Mouse (Mus musculus) hindbrain, embryonic 10.5 days (tissue): ENCODE results near the gene S1pr2. TPM values are rescaled to one million over a fixed set of nuclear protein-coding genes. Genes with fewer than 3 reads are reported as not detected.
"Not testable (repeated sequence)": the region's sequence is repeated elsewhere in the genome, so short reads cannot be mapped to it uniquely, and the experiment has no call there.

Experiments
- DNase-seq: peaks from one replicate; pipeline ENCODE4 v3.0.0-alpha.2; 2017; ENCODE audit warnings: low spot score
- H3K27ac ChIP-seq: fragments of 300-500 bp; sonication (generic); 2 replicates; pipeline ENCODE4 v1.5.1; 2016; ENCODE audit warnings: mild to moderate bottlenecking, moderate library complexity
- H3K27me3 ChIP-seq: fragments of 300-500 bp; sonication (generic); 2 replicates; pipeline ENCODE4 v1.6.1; 2016; ENCODE audit warnings: mild to moderate bottlenecking; ENCODE audit not compliant: poor library complexity, insufficient read depth, severe bottlenecking
- H3K36me3 ChIP-seq: fragments of 300-500 bp; sonication (generic); 2 replicates; pipeline ENCODE4 v1.6.1; 2016; ENCODE audit warnings: mild to moderate bottlenecking, moderate library complexity
- H3K4me1 ChIP-seq: fragments of 300-500 bp; sonication (generic); replicated peaks from 2 replicates; pipeline ENCODE4 v1.6.1; 2016; ENCODE audit warnings: mild to moderate bottlenecking
- H3K4me3 ChIP-seq: fragments of 300-500 bp; sonication (generic); 2 replicates; pipeline ENCODE4 v1.5.1; 2016; ENCODE audit warnings: mild to moderate bottlenecking, moderate library complexity
- H3K9me3 ChIP-seq: fragments of 300-500 bp; sonication (generic); 2 replicates; pipeline ENCODE4 v1.6.1; 2016; ENCODE audit warnings: mild to moderate bottlenecking, moderate library complexity
- WGBS: fragments of 180-500 bp; shearing (Covaris S2); methylation state at CpG from one replicate; pipeline ENCODE4 v1.1.7; 2016; 5-methylcytosine and 5-hydroxymethylcytosine counted together
- polyA plus RNA-seq: library from polyadenylated mRNA; unstranded; fragments of >200 nt; fragmentation: Nextera tagmentation; extraction: Ambion mirVana; gene quantifications from 2 replicates; pipeline ENCODE4 v1.2.1, GENCODE M21; 2016

Gene S1pr2
- polyA plus RNA-seq, 1 experiment from 2014 or later = 24.2 TPM

DNA sequence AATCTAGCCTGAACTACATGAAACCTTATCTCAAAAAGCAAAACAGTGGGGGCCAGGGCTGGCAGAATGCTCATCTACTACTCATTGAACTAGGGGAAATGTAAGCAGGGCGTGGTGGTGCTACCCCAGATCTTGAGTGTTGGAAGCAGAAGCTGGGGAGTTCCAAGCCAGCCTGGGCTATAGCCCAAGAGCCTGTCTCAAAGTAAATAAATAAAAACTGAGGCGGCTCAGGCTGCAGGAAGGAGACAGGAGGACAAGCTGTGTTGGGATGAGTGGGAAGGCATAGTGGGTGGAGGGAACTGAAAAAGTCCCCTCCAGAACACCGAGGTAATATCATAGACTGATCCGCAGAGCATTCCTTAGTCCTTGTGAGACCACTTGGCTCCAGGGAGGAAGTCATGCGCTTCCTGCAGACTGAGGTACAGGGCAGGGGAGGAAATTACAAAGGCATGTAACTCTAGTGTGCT lies 35.3 kb upstream of the S1pr2 start:
- no peaks in the 10 kb centered on the region for H3K9me3 ChIP-seq
- no peak for DNase-seq
- H3K27ac ChIP-seq = no peak overlapping the region
- WGBS = 67% methylated on average over 5 of the region's 5 CpGs
- peaks cover 50% of the 10 kb centered on the region for H3K27me3 ChIP-seq
- H3K36me3 ChIP-seq = peaks cover 24% of the 10 kb centered on the region
- no peak overlapping the region for H3K4me3 ChIP-seq
- peaks cover 15% of the 10 kb centered on the region for H3K4me1 ChIP-seq

DNA sequence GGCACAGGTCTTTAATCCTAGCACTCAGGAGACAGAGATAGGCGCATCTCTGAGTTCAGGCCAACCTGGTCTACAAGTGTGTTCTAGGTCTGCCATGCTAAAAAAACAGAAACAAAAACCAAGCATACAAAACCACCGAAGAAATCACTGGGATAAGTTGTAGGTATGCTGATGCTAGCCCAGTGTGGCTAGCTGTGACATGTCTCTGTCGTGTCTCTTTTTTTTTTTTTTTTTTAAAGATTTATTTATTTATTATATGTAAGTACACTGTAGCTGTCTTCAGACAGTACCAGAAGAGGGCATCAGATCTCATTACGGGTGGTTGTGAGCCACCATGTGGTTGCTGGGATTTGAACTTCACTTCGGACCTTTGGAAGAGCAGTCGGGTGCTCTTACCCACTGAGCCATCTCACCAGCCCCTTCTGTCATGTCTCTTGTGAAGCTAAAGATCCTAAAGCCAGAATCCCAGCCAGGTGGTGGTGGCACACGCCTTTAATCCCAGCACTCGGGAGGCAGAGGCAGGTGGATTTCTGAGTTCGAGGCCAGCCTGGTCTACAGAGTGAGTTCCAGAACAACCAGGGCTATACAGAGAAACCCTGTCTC lies 34.5 kb upstream of the S1pr2 start:
- H3K36me3 ChIP-seq = peaks cover 32% of the 10 kb centered on the region
- peaks cover 14% of the 10 kb centered on the region for H3K4me1 ChIP-seq
- not testable (repeated sequence) for H3K27ac ChIP-seq, H3K4me3 ChIP-seq, H3K9me3 ChIP-seq, DNase-seq
- 71% methylated on average over 9 of the region's 9 CpGs for WGBS
- peaks cover 42% of the 10 kb centered on the region for H3K27me3 ChIP-seq

DNA sequence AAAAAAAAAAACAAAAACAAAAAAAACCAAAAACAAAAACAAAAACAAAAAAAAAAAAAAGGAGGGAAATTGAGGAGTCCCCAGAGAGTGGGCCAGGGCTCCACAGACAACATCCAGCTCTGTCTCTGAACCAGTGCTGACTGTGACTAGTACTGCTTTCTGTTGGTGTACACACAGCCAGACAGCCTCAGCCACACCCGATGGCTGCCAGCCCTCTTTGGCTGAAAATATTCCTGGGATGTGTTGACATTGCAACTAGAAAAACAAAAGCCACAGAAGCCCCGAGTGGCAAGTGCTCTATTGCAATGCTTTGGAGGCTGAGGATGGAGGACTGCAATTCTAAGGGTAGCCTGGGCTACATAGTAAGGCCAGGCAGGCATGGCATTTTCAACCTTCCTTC lies 33.8 kb upstream of the S1pr2 start:
- Histone ChIP-seq H3K9me3 (no peaks in the 10 kb centered on the region), H3K4me3 (no peak overlapping the region), H3K36me3 (peaks cover 38% of the 10 kb centered on the region), H3K4me1 (peaks cover 7% of the 10 kb centered on the region), H3K27me3 (peaks cover 35% of the 10 kb centered on the region), H3K27ac (no peak overlapping the region)
- no peak for DNase-seq
- WGBS = 56% methylated on average over 2 of the region's 2 CpGs

DNA sequence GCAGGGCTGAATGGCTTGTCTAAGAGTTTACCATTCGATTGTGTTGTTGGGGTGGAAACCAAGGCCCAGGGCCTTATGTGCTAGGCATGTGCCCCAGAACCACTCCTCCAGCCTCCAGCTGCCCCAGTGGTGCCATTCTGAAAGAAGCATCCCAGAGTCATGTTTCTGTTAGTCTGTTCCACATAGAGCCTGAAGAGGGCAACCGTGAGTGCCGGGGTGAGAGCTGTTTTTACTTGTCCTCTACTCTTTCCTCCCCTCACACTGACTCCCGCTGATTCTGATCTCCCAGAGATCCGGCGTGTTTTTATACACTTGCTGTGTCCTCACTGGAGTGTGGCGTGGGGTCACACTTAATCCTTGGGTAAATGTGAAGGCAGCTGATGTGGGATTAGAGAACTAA lies 31.4 kb upstream of the S1pr2 start:
- Histone ChIP-seq H3K27me3 (peaks cover 12% of the 10 kb centered on the region), H3K9me3 (no peaks in the 10 kb centered on the region), H3K36me3 (peaks cover 47% of the 10 kb centered on the region), H3K27ac (no peak overlapping the region), H3K4me1 (peaks cover 7% of the 10 kb centered on the region), H3K4me3 (no peak overlapping the region)
- no peak for DNase-seq
- WGBS = 86% methylated on average over 7 of the region's 7 CpGs

DNA sequence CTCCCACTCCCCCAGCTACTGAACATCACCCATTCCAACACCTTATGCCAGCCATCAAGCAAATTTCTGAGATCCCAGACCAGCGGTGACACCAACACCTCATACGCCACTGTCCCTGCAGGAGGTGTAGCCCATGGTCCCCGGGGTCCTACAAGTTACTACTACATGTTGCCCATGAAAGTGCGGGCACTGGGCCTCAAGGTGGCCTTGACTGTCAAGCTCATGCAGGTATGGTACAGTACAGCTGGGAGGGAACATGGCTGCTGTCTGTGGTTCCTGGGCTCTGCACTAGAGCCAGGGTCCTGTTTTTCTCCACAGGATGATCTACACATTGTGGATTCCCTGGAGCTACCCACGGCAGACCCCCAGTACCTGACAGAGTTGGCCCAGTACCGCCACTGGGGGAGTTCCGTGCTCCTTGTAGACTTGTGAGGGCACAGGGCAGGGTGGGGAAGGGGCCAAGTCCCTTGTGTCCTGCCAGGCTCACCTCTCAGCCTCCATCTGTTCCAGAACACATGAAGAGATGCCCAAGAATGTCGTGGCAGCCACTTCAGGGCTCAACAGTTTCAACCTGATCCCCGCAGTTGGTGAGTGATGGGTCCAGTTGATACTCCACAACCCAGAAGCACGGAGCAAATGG lies 30.9 kb upstream of the S1pr2 start:
- H3K9me3 ChIP-seq = no peaks in the 10 kb centered on the region
- peaks cover 8% of the 10 kb centered on the region for H3K27me3 ChIP-seq
- DNase-seq = no peak
- H3K4me3 ChIP-seq = no peak overlapping the region
- H3K36me3 ChIP-seq = peaks cover 47% of the 10 kb centered on the region
- WGBS = 93% methylated on average over 10 of the region's 10 CpGs
- no peak overlapping the region for H3K27ac ChIP-seq
- H3K4me1 ChIP-seq = peaks cover 7% of the 10 kb centered on the region

DNA sequence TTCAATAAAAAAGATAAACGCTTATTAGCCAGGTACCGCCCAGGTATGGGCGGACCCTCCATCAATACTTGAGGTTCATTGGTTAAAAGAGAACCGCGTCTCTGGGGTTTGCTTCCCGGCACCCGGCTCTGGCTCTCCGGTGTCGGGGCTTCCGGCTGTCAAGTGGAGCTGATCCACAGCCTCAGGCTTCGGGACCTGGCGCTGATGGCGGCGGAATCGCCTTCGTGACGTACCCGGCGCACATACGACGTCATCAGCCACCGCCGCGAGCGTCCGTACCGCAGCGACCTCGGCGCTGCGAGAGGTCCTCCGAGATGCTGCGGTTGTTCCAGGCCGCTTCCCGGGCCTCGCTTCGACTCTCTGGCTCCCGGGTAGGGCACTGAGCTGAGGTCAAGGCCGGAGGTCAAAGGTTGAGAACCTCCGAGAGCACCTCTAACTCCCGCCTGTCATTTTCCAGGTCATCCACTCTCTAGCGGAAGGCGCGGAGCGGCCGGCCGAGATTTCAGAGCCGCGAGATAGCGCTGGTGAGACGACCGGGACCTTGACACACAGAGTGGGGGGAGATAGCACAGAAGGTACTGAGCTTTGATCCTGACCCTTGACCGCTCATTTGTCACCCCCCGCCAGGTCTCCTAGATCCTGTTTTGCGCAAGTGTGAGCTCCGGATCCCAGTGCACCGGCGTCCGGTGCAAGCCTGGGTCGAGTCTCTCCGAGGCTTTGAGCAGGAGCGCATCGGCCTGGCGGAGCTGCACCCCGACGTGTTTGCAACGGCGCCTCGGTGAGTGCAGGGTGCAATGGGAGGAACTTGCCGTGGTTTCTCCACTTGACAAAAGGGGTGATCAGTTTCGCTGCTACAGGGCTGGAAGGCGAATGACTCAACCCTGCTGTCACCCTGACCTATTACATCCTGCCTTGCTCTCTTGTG lies 26.3 kb upstream of the S1pr2 start, which contains the start of gene Mrpl4:
Gene Mrpl4, plus strand, starts transcription at position 112 of the 925 bp plus-strand sequence.
- H3K36me3 ChIP-seq = peaks cover 33% of the 10 kb centered on the region
- under 1% methylated on average over 72 of the region's 72 CpGs for WGBS
- peak within 1 kb of the TSS; percentile 68 for H3K4me3 ChIP-seq
- peak within 1 kb of the TSS; percentile 85 for H3K27ac ChIP-seq
- DNase-seq = peak; percentile 93
- H3K4me1 ChIP-seq = peaks cover 11% of the 10 kb centered on the region
- no peaks in the 10 kb centered on the region for H3K9me3 ChIP-seq
- H3K27me3 ChIP-seq = no peaks in the 10 kb centered on the region

DNA sequence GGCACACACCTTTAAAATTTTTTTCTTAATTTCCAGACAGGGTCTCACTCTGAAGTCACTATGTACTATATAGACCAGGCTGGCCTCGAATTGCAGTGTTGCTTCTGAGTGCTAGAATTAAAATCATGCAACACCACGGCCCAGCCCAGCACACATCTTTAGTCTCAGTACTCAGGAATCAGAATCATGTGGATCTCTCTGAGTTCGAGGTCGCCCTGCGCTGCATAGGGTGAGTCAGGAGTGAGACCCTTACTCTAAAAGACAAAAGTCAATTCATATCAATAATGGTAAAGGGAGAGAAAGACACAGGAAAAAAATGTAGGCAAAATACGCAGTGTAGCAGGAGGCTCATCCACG lies 25.7 kb upstream of the S1pr2 start:
- Histone ChIP-seq H3K27me3 (no peaks in the 10 kb centered on the region), H3K4me1 (peaks cover 11% of the 10 kb centered on the region), H3K36me3 (peaks cover 27% of the 10 kb centered on the region), H3K4me3 (peak overlapping the region; percentile 68), H3K9me3 (no peaks in the 10 kb centered on the region), H3K27ac (peak overlapping the region; percentile 85)
- no peak for DNase-seq
- 15% methylated on average over 7 of the region's 7 CpGs for WGBS

DNA sequence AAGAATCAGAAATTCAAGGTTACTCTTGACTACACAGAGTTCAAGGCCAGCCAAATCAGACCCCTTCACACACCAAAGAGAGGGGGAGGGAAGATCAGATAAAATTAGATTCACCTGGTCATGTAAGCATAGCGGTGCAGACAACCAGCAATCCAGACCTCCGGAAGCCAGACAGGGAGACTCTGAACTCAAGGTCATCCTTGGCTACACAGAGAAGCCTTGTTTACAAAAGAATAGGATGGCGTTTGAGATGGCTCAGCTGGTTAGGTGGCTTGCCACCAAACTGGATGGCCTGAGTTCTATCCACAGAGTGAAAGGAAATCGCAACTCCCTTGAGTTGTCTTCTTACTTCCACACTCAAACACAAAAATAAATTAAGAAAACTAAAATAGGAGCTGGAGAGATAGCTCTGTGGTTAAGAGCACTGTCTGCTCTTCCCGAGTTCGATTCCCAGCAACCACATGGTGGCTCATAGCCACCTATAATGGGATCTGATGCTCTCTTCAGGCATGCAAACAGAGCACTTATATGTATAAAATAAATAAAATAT lies 25.1 kb upstream of the S1pr2 start:
- H3K9me3 ChIP-seq = no peaks in the 10 kb centered on the region
- peaks cover 21% of the 10 kb centered on the region for H3K36me3 ChIP-seq
- WGBS = 74% methylated on average over 6 of the region's 6 CpGs
- H3K27me3 ChIP-seq = no peaks in the 10 kb centered on the region
- no peak overlapping the region for H3K27ac ChIP-seq
- H3K4me1 ChIP-seq = peaks cover 11% of the 10 kb centered on the region
- H3K4me3 ChIP-seq = no peak overlapping the region
- DNase-seq = no peak

DNA sequence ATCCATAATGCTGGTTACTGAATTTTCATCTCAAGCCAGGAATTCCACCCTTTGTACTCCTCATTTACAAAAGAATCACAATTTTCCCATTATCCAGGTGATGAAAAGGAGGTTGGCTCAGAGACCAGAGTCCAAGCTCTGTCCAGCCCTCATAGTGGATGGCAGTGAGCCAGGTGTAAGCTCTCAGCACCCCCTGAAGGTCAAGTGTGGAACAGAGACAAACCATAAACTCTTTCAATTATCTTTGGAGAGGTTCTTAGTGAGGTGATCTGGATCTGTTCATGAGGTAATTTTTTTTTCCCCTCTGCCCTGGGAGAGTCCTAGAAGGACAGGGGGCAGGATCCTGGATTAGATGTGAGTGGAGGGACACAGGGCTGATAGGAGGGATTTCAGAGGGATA lies 24.2 kb upstream of the S1pr2 start:
- H3K27ac ChIP-seq = no peak overlapping the region
- no peaks in the 10 kb centered on the region for H3K9me3 ChIP-seq
- DNase-seq = no peak

DNA sequence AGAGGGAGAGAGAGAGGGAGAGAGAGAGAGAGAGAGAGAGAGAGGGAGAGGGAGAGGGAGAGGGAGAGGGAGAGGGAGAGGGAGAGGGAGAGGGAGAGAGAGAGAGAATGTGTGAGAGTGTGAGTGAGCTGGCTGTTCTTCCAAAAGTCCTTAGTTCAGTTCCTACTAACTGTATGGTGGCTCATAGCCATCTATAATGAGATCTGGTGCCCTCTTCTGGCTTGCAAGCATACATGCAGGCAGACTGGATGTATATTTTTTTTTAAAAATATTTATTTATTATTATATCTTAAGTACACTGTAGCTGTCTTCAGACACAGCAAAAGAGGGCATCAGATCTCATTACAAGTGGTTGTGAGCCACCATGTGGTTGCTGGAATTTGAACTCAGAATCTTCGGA lies 21.8 kb upstream of the S1pr2 start:
- H3K36me3 ChIP-seq, H3K9me3 ChIP-seq, DNase-seq, H3K4me1 ChIP-seq, H3K27me3 ChIP-seq, H3K4me3 ChIP-seq, H3K27ac ChIP-seq: not testable (repeated sequence)
- 84% methylated on average over 1 of the region's 1 CpGs for WGBS

More for the DNA sequence above, 24.2 kb upstream of the S1pr2 start:
- no peaks in the 10 kb centered on the region for H3K27me3 ChIP-seq
- H3K36me3 ChIP-seq = peaks cover 13% of the 10 kb centered on the region
- H3K4me3 ChIP-seq = no peak overlapping the region
- peaks cover 11% of the 10 kb centered on the region for H3K4me1 ChIP-seq

DNA sequence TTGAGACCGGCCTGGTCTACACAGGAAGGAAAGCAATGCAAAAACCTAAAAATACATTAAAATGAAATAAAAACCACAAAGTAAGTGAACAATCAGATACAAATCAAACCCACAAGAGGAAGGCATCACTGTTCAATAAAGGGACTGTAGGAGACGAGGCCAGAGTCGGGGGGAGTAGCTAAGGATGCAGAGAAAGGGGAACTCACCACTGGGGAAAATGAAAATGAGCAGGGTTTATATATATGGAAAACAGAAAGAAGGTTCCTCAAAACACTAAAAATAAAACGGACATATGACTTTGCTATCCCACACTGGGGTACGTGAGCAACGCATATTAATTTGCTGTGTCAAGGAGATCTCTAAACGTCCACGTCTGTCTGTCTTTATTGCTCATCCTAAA lies 20.5 kb upstream of the S1pr2 start:
- Histone ChIP-seq H3K9me3 (no peaks in the 10 kb centered on the region), H3K27me3 (no peaks in the 10 kb centered on the region), H3K36me3 (no peaks in the 10 kb centered on the region), H3K4me1 (no peaks in the 10 kb centered on the region), H3K27ac (no peak overlapping the region), H3K4me3 (no peak overlapping the region)
- 89% methylated on average over 8 of the region's 8 CpGs for WGBS
- no peak for DNase-seq

DNA sequence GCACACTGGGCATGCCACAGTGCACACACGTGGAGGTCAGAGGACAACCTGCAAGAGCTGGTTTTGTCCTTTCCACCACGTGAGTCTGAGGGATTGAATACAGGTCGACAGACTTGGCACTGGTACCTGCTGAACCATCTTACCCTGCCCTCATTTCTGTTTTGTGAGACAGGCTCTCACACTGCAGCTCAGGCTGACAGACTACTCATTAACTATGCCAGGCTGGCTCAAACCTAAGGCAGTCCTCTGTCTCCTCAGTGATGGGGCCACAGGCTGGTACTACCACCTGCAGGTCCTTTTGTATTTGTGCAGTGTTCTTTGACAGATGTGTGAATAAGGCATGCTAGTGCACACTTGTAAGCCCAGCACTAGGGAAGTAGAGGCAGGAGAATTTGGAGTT lies 18.5 kb upstream of the S1pr2 start:
- 75% methylated on average over 3 of the region's 3 CpGs for whole genome bisulfite sequencing
- H3K4me1 ChIP-seq = peaks cover 9% of the 10 kb centered on the region
- no peak for DNase-seq
- H3K27ac ChIP-seq = no peak overlapping the region
- H3K27me3 ChIP-seq = no peaks in the 10 kb centered on the region
- H3K4me3 ChIP-seq = no peak overlapping the region
- no peaks in the 10 kb centered on the region for H3K36me3 ChIP-seq
- H3K9me3 ChIP-seq = no peaks in the 10 kb centered on the region
